Mouse (Mus musculus) olfactory bulb, adult 2 months (tissue): ENCODE measurements around the gene Slc2a8. TPM values are rescaled to one million over a fixed set of nuclear protein-coding genes. Genes with fewer than 3 reads are reported as not detected.
"Not testable (repeated sequence)": the region's sequence is repeated elsewhere in the genome, so short reads cannot be mapped to it uniquely, and the experiment has no call there.

Experiments used
- H3K27ac ChIP-seq: fragments of 200-500 bp; 2 replicates; pipeline ENCODE4 v1.5.1; 2012; ENCODE audit warnings: low read depth, low read length; ENCODE audit not compliant: insufficient read depth
- H3K4me1 ChIP-seq: fragments of 200-500 bp; 2 replicates; pipeline ENCODE4 v1.6.1; 2012; ENCODE audit warnings: low read length; ENCODE audit not compliant: control insufficient read depth, insufficient read depth
- H3K4me3 ChIP-seq: fragments of 200-500 bp; 2 replicates; pipeline ENCODE4 v1.5.1; 2012; ENCODE audit warnings: mild to moderate bottlenecking, low read depth, low read length, moderate library complexity; ENCODE audit not compliant: insufficient read depth
- CTCF ChIP-seq: fragments of 200-500 bp; IDR thresholded peaks from 2 replicates; pipeline ENCODE4 v1.5.1; 2012; ENCODE audit warnings: low read depth, mild to moderate bottlenecking, low read length, moderate library complexity; ENCODE audit not compliant: insufficient read depth
- POLR2A ChIP-seq: fragments of 200-500 bp; IDR thresholded peaks from 2 replicates; pipeline ENCODE4 v1.6.1; 2012; ENCODE audit warnings: mild to moderate bottlenecking, low read depth, low read length, moderate library complexity; ENCODE audit not compliant: insufficient read depth
- WGBS: fragments of 180-500 bp; shearing (Covaris S2); methylation state at CpG from one replicate; pipeline ENCODE4 v1.1.7; 2018; 5-methylcytosine and 5-hydroxymethylcytosine counted together
- polyA plus RNA-seq: library from polyadenylated mRNA; stranded (reverse); fragments of >200 nt; gene quantifications from 2 replicates; pipeline ENCODE4 v1.2.4, GENCODE M21; 2012; ENCODE audit warnings: low replicate concordance; ENCODE audit not compliant: missing spikeins, insufficient read depth, insufficient read length

Slc2a8 gene
- not detected in 2 replicates for polyA plus RNA-seq

GRCm38 (mm10) chr2:32981725-32982271 lies at the start of gene Slc2a8:
Gene Slc2a8 (minus strand): TSS chr2:32982083.
- under 1% methylated on average over 50 of the region's 50 CpGs for WGBS
- Histone ChIP-seq H3K4me3 (peak within 1 kb of the TSS; percentile 85), H3K27ac (no peak within 1 kb of the TSS), H3K4me1 (peaks cover 14% of the 10 kb centered on the region)
- TF ChIP-seq CTCF (no peak), POLR2A (peak; percentile 88)

GRCm38 (mm10) chr2:33025040-33025439 lies 43.2 kb upstream of the Slc2a8 start:
- no peak for TF ChIP-seq CTCF
- TF ChIP-seq POLR2A, result no peak
- 93% methylated on average over 4 of the region's 4 CpGs for WGBS
- Histone ChIP-seq H3K4me1 (no peaks in the 10 kb centered on the region), H3K4me3 (no peak overlapping the region), H3K27ac (no peak overlapping the region)

- TF ChIP-seq POLR2A, result no peak
- no peak for TF ChIP-seq CTCF
- Histone ChIP-seq H3K4me3 (no peak overlapping the region), H3K27ac (no peak overlapping the region), H3K4me1 (no peaks in the 10 kb centered on the region)
- 68% methylated on average over 10 of the region's 10 CpGs for WGBS
These were observed 42.7 kb upstream of the Slc2a8 start for GRCm38 (mm10) chr2:33024564-33024963.

- TF ChIP-seq CTCF (no peak), POLR2A (no peak)
- WGBS, result 84% methylated on average over 6 of the region's 6 CpGs
- Histone ChIP-seq H3K4me1 (no peaks in the 10 kb centered on the region), H3K4me3 (no peak overlapping the region), H3K27ac (no peak overlapping the region)
These were observed 41.0 kb upstream of the Slc2a8 start for GRCm38 (mm10) chr2:33022846-33023245.

- H3K27ac ChIP-seq, result no peak overlapping the region
- H3K4me3 ChIP-seq, result no peak overlapping the region
- 46% methylated on average over 6 of the region's 6 CpGs for WGBS
- H3K4me1 ChIP-seq, result no peaks in the 10 kb centered on the region
- TF ChIP-seq POLR2A (no peak), CTCF (no peak)
These were observed 36.1 kb upstream of the Slc2a8 start for GRCm38 (mm10) chr2:33018026-33018425.

GRCm38 (mm10) chr2:33017191-33017590 lies 35.3 kb upstream of the Slc2a8 start:
- no peak for TF ChIP-seq CTCF
- TF ChIP-seq POLR2A, result no peak
- 73% methylated on average over 2 of the region's 2 CpGs for WGBS
- Histone ChIP-seq H3K27ac (no peak overlapping the region), H3K4me1 (no peaks in the 10 kb centered on the region), H3K4me3 (no peak overlapping the region)

GRCm38 (mm10) chr2:33014877-33015276 lies 33.0 kb upstream of the Slc2a8 start:
- no peak overlapping the region for H3K4me3 ChIP-seq
- TF ChIP-seq CTCF, result no peak
- no peak overlapping the region for H3K27ac ChIP-seq
- 85% methylated on average over 5 of the region's 5 CpGs for WGBS
- no peaks in the 10 kb centered on the region for H3K4me1 ChIP-seq

GRCm38 (mm10) chr2:33009055-33009454 lies 27.2 kb upstream of the Slc2a8 start:
- H3K27ac ChIP-seq, H3K4me1 ChIP-seq, H3K4me3 ChIP-seq: not testable (repeated sequence)
- WGBS, result 87% methylated on average over 4 of the region's 4 CpGs

GRCm38 (mm10) chr2:33005041-33005440 lies 23.2 kb upstream of the Slc2a8 start:
- 52% methylated on average over 5 of the region's 5 CpGs for WGBS
- TF ChIP-seq POLR2A (no peak), CTCF (no peak)
- Histone ChIP-seq H3K4me3 (no peak overlapping the region), H3K4me1 (peaks cover 4% of the 10 kb centered on the region; the same call in 1 of the 2 replicates), H3K27ac (no peak overlapping the region)

GRCm38 (mm10) chr2:33002144-33002543 lies 20.3 kb upstream of the Slc2a8 start:
- Histone ChIP-seq H3K4me3 (no peak overlapping the region), H3K4me1 (peaks cover 4% of the 10 kb centered on the region; the same call in 1 of the 2 replicates), H3K27ac (no peak overlapping the region)
- 67% methylated on average over 7 of the region's 7 CpGs for WGBS
- TF ChIP-seq CTCF (no peak), POLR2A (no peak)
